Mouse (Mus musculus) myocyte (in vitro differentiated cells): ENCODE measurements around the gene Cttnbp2nl. TPM values are rescaled to one million over a fixed set of nuclear protein-coding genes. Genes with fewer than 3 reads are reported as not detected.

Experiments used
- H3K27me3 ChIP-seq: one replicate; pipeline ENCODE4 v1.6.1; 2011; ENCODE audit not compliant: control insufficient read depth, insufficient read depth, insufficient read length
- H3K36me3 ChIP-seq: one replicate; pipeline ENCODE4 v1.6.1; 2011; ENCODE audit not compliant: control insufficient read depth, insufficient read depth
- H3K4me2 ChIP-seq: one replicate; pipeline ENCODE4 v1.6.1; 2011; ENCODE audit warnings: low read depth, control low read depth
- H3K4me3 ChIP-seq: one replicate; pipeline ENCODE4 v1.5.1; 2011; ENCODE audit warnings: mild to moderate bottlenecking, control low read depth, moderate library complexity
- H3K79me2 ChIP-seq: one replicate; pipeline ENCODE4 v1.6.1; 2011; ENCODE audit not compliant: control insufficient read depth, insufficient read depth
- H3ac ChIP-seq: one replicate; pipeline ENCODE4 v1.6.1; 2011; ENCODE audit not compliant: control insufficient read depth, insufficient read length
- CEBPB ChIP-seq: IDR thresholded peaks from 2 replicates; pipeline ENCODE4 v1.6.1; 2011; ENCODE audit warnings: mild to moderate bottlenecking, moderate library complexity; ENCODE audit not compliant: poor library complexity, insufficient read depth, severe bottlenecking
- E2F4 ChIP-seq: IDR thresholded peaks from one replicate; pipeline ENCODE4 v1.6.1; 2011; ENCODE audit warnings: mild to moderate bottlenecking, control low read depth, moderate library complexity; ENCODE audit not compliant: insufficient read depth
- MAX ChIP-seq: IDR thresholded peaks from one replicate; pipeline ENCODE4 v1.6.1; 2011; ENCODE audit warnings: low read depth, mild to moderate bottlenecking, control low read depth
- MYOD1 ChIP-seq, 3 experiments: IDR thresholded peaks; one replicate each; pipeline ENCODE4 v1.6.1; 2011; ENCODE audit warnings: control low read depth in 2 of 3, low read depth in 2 of 3, mild to moderate bottlenecking in 2 of 3, moderate library complexity in 1 of 3; ENCODE audit not compliant: insufficient read length in 2 of 3, control insufficient read depth in 1 of 3
- MYOG ChIP-seq, 3 experiments: IDR thresholded peaks; one replicate each; pipeline ENCODE4 v1.6.1; 2011; ENCODE audit warnings: control low read depth in 2 of 3, low read depth in 2 of 3, mild to moderate bottlenecking in 2 of 3; ENCODE audit not compliant: insufficient read length in 2 of 3, control insufficient read depth in 1 of 3, insufficient read depth in 1 of 3
- POLR2A ChIP-seq: IDR thresholded peaks from one replicate; pipeline ENCODE4 v1.6.1; 2011; ENCODE audit warnings: low read depth, mild to moderate bottlenecking, control low read depth, moderate library complexity; ENCODE audit not compliant: insufficient read length
- POLR2AphosphoS2 ChIP-seq: IDR thresholded peaks from one replicate; pipeline ENCODE4 v1.6.1; 2011; ENCODE audit warnings: low read depth, control low read depth; ENCODE audit not compliant: insufficient read length
- REST ChIP-seq: IDR thresholded peaks from one replicate; pipeline ENCODE4 v1.6.1; 2011; ENCODE audit warnings: mild to moderate bottlenecking, control low read depth, moderate library complexity; ENCODE audit not compliant: insufficient read depth, insufficient read length
- SRF ChIP-seq: IDR thresholded peaks from one replicate; pipeline ENCODE4 v1.6.1; 2011; ENCODE audit warnings: low read depth; ENCODE audit not compliant: control insufficient read depth, insufficient read length
- TCF12 ChIP-seq: IDR thresholded peaks from one replicate; pipeline ENCODE4 v1.6.1; 2011; ENCODE audit warnings: mild to moderate bottlenecking, control low read depth; ENCODE audit not compliant: poor library complexity, insufficient read depth, severe bottlenecking
- TCF3 ChIP-seq: IDR thresholded peaks from one replicate; pipeline ENCODE4 v1.6.1; 2011; ENCODE audit warnings: low read depth, control low read depth; ENCODE audit not compliant: insufficient read length
- USF1 ChIP-seq: IDR thresholded peaks from one replicate; pipeline ENCODE4 v1.6.1; 2011; ENCODE audit warnings: low read depth, mild to moderate bottlenecking, control low read depth, moderate library complexity
- polyA plus RNA-seq: library from polyadenylated mRNA; unstranded; fragments of >200 nt; fragmentation: generic; extraction: Trizol; gene quantifications from one replicate; pipeline ENCODE4 v1.2.1, GENCODE M21; 2012; ENCODE audit warnings: missing spikeins

Gene Cttnbp2nl
- polyA plus RNA-seq, 1 experiment = 8.9 TPM

DNA sequence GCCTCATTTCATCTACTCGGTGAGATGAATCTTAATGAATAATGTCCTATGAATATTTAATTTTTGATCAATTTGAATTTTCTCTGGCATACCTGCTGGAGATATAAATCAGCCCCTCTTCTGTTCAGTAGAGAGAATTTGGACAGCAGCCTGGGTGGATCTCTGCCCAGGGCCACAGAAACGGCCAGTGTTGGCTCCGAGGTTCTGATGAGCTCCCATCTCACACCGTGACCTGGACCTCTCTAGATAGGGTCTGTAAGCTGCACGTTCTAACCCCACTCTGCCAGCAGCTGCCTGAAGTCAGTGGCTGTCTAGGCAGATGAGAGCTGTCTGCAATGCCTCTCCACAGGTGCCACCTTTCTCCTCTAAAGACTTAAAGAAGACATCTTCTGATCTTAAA is 42.1 kb upstream of the Cttnbp2nl start:
- H3K27me3 ChIP-seq = no peaks in the 10 kb centered on the region

DNA sequence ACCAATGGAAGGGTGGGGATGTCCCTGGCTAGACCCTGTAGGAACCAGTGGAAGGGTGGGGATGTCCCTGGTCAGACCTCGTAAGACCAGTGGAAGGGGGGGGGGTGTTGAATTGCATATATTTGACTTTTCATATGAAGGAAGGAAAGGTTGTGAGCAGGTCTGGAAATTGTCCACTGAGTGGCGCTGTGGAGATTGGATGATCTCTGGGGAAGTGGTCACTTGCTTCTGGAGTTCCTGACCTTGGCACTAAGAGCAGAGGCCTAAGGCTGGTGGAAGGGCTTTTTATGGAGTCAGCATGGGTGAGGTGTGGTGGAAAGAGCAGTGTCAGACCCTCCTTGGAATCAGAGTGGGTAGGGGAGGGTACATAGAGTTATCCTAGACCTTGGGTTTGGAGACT is 41.5 kb upstream of the Cttnbp2nl start:
- Histone ChIP-seq H3K4me2 (no peak overlapping the region), H3K36me3 (no peaks in the 10 kb centered on the region), H3K27me3 (no peaks in the 10 kb centered on the region), H3K4me3 (no peak overlapping the region), H3ac (no peak overlapping the region), H3K79me2 (no peaks in the 10 kb centered on the region)
- TF ChIP-seq TCF12 (no peak), USF1 (no peak), POLR2A (no peak), TCF3 (no peak)

More for the DNA sequence above, 42.1 kb upstream of the Cttnbp2nl start:
- Histone ChIP-seq H3K4me3 (no peak overlapping the region), H3K4me2 (no peak overlapping the region), H3K36me3 (no peaks in the 10 kb centered on the region), H3K79me2 (no peaks in the 10 kb centered on the region), H3ac (no peak overlapping the region)
- no peak for TF ChIP-seq SRF
- no peak for TF ChIP-seq MYOG (IDR thresholded peaks at IDR 0.05; ENCODE audit: control insufficient read depth in 1 of 3, insufficient read depth in 1 of 3, insufficient read length in 2 of 3, low read depth in 2 of 3)
- TF ChIP-seq E2F4 = no peak
- TF ChIP-seq CEBPB = no peak
- TF ChIP-seq REST = no peak
- TF ChIP-seq POLR2A = no peak
- TF ChIP-seq MAX = no peak
- TF ChIP-seq TCF12 = no peak
- TF ChIP-seq MYOD1 (IDR thresholded peaks at IDR 0.05; ENCODE audit: control insufficient read depth in 1 of 3, insufficient read length in 2 of 3, low read depth in 2 of 3) = no peak
- no peak for TF ChIP-seq POLR2AphosphoS2
- no peak for TF ChIP-seq TCF3
- TF ChIP-seq USF1 = no peak

DNA sequence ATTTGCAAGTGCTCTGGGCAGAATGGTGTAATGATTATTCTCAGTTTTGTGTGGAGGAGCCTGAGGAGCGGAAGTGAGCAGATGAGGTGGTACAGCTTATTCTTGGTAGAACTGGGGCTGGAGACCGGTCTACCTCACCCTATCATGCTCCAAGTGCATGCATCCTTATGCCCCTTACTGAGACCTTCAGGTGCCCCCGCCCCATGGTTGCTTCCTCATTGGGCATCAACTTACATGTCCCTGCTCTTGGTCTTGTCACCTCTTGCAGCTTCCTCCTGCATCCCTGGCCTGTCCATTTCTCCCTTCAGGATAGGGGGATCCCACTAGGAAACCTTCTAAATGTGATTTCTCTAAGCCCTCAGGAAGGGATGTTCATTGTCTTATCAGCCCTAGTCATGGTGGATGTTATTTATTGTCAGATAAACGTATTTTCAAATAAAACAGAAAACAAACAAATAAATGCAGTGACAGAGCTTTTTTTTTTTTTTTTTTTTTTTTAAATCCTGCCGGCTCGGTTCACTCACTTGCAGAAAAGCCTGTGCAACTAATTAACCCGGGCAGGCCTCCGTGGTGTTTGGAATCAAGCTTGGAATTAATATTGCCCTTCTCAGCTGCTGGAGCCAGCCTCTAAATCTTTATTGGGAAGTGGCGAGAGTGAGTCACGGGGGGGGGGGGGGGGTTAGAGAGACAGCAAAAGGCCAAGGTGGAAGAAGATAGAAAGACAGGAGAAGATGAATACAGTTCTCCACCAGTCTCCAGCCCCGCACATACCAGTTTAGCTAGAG is 40.0 kb upstream of the Cttnbp2nl start:
- no peak overlapping the region for H3K4me2 ChIP-seq
- H3K79me2 ChIP-seq = no peaks in the 10 kb centered on the region
- H3K4me3 ChIP-seq = no peak overlapping the region
- TF ChIP-seq USF1 (no peak), MYOD1 (IDR thresholded peaks at IDR 0.05; ENCODE audit: control insufficient read depth in 1 of 3, insufficient read length in 2 of 3, low read depth in 2 of 3) (no peak), MAX (no peak), CEBPB (no peak), POLR2A (no peak), TCF12 (no peak), TCF3 (no peak), MYOG (IDR thresholded peaks at IDR 0.05; ENCODE audit: control insufficient read depth in 1 of 3, insufficient read depth in 1 of 3, insufficient read length in 2 of 3, low read depth in 2 of 3) (no peak), E2F4 (no peak), POLR2AphosphoS2 (no peak), SRF (no peak), REST (no peak)
- H3K27me3 ChIP-seq = no peaks in the 10 kb centered on the region
- H3K36me3 ChIP-seq = no peaks in the 10 kb centered on the region
- no peak overlapping the region for H3ac ChIP-seq

DNA sequence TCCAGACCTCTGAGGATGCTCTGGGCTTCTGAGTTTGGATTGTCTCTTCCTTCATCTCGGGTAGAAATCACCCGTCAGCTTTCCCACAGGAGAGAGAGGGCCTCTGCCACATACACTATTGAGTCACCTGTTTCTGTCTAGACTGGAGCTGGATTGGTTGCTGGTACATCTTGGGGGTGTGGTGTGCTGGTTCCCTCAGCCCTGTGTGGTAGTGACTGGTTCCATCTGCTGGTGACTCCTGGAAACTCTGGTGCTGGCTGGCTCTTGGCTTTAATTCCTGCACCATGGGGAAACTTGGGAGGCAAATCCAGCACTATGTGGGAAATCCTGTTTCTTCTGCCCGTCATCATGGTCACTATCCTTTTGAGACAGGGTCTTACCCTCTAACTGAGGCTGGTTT is 38.0 kb upstream of the Cttnbp2nl start:
- Histone ChIP-seq H3K36me3 (no peaks in the 10 kb centered on the region), H3K79me2 (no peaks in the 10 kb centered on the region), H3ac (no peak overlapping the region), H3K4me3 (no peak overlapping the region), H3K27me3 (no peaks in the 10 kb centered on the region), H3K4me2 (peak overlapping the region; percentile 55)
- TF ChIP-seq MAX = no peak
- no peak for TF ChIP-seq SRF
- no peak for TF ChIP-seq POLR2A
- no peak for TF ChIP-seq POLR2AphosphoS2
- no peak for TF ChIP-seq TCF3
- no peak for TF ChIP-seq MYOD1 (IDR thresholded peaks at IDR 0.05; ENCODE audit: control insufficient read depth in 1 of 3, insufficient read length in 2 of 3, low read depth in 2 of 3)
- TF ChIP-seq TCF12 = no peak
- TF ChIP-seq CEBPB = no peak
- TF ChIP-seq USF1 = no peak
- TF ChIP-seq REST = no peak
- TF ChIP-seq E2F4 = no peak
- no peak for TF ChIP-seq MYOG (IDR thresholded peaks at IDR 0.05; ENCODE audit: control insufficient read depth in 1 of 3, insufficient read depth in 1 of 3, insufficient read length in 2 of 3, low read depth in 2 of 3)

DNA sequence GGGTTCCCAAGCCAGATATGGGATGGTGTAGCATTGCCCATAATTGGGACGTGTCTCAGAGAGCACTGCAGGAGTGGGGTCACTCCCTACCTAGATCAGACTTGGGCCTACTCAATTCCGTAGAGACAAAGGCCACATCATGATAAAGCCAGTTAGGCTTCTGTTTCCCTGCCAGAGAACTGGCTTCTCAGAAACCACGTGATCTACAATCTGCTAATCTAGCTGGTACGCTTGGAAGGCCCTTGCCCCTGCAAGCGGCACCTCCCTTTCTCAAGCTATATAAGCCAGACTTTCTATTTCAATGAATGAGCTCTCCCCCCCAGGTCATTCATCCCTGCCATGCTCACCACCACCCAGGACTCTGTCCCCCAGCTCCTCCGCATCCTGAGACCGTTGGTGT is 37.2 kb upstream of the Cttnbp2nl start:
- no peak overlapping the region for H3K4me2 ChIP-seq
- no peak overlapping the region for H3ac ChIP-seq
- H3K36me3 ChIP-seq = no peaks in the 10 kb centered on the region
- H3K27me3 ChIP-seq = no peaks in the 10 kb centered on the region
- H3K4me3 ChIP-seq = no peak overlapping the region
- no peaks in the 10 kb centered on the region for H3K79me2 ChIP-seq
- TF ChIP-seq CEBPB = no peak
- TF ChIP-seq SRF = no peak
- TF ChIP-seq TCF12 = no peak
- no peak for TF ChIP-seq POLR2AphosphoS2
- no peak for TF ChIP-seq TCF3
- no peak for TF ChIP-seq REST
